Mouse (Mus musculus): ENCODE data around the gene Zfhx3.

DNA sequence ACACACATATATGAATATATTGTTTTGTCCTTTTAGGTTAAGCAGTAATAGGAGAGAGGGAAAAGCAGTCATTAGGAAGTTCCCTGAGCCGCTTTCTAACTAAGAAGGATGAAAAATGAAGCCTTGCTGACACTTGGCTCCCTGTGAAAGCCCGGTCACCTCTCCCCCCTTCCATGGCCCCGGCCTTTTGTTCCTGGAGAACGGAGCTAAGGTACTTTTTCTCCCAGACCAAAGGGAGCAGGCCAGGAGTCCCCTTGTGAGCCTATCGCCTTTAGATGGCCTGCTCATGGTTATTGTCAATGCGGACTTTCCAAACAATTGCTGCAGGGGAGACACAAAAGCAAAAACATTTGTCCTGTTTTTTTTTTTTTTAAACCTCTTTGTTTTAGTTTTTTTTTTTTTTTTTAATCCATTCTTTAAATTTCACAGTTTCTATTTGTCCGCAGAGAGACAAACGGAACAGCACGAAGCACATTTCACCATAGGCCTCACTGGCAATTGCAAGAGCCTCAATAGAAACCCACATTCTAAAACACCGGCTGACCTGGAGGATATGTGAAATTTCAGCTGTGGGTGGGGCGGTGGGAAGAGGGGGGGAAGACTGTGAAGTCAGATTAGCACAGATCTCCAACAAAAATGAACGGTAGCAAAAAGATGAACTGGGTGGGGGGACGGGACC lies 767.6 kb downstream of the Zfhx3 start:
- TF ChIP-seq EP300 (IDR thresholded peaks at IDR 0.05; ENCODE audit: insufficient read depth, low read depth, low read length) (no peak), POLR2A (IDR thresholded peaks at IDR 0.05; ENCODE audit: insufficient read depth, low read length) (no peak), CTCF (IDR thresholded peaks at IDR 0.05; ENCODE audit: low read depth, low read length) (no peak)
